Mouse (Mus musculus): Measurements from ENCODE around the gene Olfr103. TPM values are rescaled to one million over a fixed set of nuclear protein-coding genes. Genes with fewer than 3 reads are reported as not detected.

Olfr103 gene
- not detected for total RNA-seq (2021)

- no peak for DNase-seq (ENCODE audit: extremely low spot score in 1 of 2, low spot score in 2 of 2)
- intact Hi-C loops (cut with DNase I), result no loop called here
Observed at GRCm38 (mm10) chr17:37339598-37339997, at the start of gene Olfr103. Olfr103 (minus strand) TSS chr17:37339698.

GRCm38 (mm10) chr17:37378733-37379132, 39.2 kb upstream of the Olfr103 start, which contains the start of gene Olfr105-ps:
Olfr105-ps (plus strand) TSS chr17:37379033.
- intact Hi-C loops (cut with DNase I), result no loop called here

GRCm38 (mm10) chr17:37359282-37359681, 19.8 kb upstream of the Olfr103 start, which contains the start of gene Olfr104-ps:
Olfr104-ps (plus strand) TSS chr17:37359582.
- intact Hi-C loops (cut with DNase I), result no loop called here
- no peak for DNase-seq (ENCODE audit: extremely low spot score in 1 of 2, low spot score in 2 of 2)

More at GRCm38 (mm10) chr17:37378733-37379132, 39.2 kb upstream of the Olfr103 start, which contains the start of gene Olfr105-ps:
- no peak for DNase-seq (ENCODE audit: extremely low spot score in 1 of 2, low spot score in 2 of 2)

- DNase-seq (ENCODE audit: extremely low spot score in 1 of 2, low spot score in 2 of 2), result no peak
- intact Hi-C loops (cut with DNase I), result no loop called here
Observed at GRCm38 (mm10) chr17:37316954-37317353, 22.5 kb downstream of the Olfr103 start, which contains the start of gene Olfr102. Olfr102 (minus strand) TSS chr17:37317054.

- intact Hi-C loops (cut with DNase I), result no loop called here
- DNase-seq (ENCODE audit: extremely low spot score in 1 of 2, low spot score in 2 of 2), result no peak
Observed at GRCm38 (mm10) chr17:37310146-37310699, 29.3 kb downstream of the Olfr103 start.

- intact Hi-C loops (cut with DNase I), result no loop called here
- no peak for DNase-seq (ENCODE audit: extremely low spot score in 1 of 2, low spot score in 2 of 2)
Observed at GRCm38 (mm10) chr17:37308483-37308882, 31.0 kb downstream of the Olfr103 start.

GRCm38 (mm10) chr17:37304213-37304612, 35.3 kb downstream of the Olfr103 start, which contains the start of gene Olfr101:
Olfr101 (minus strand) TSS chr17:37304313.
- no peak for DNase-seq (ENCODE audit: extremely low spot score in 1 of 2, low spot score in 2 of 2)
- intact Hi-C loops (cut with DNase I), result no loop called here

Other genes with a start within 250 kb of the Olfr103 start
- gene Olfr91, start 241.4 kb downstream of the Olfr103 start, total RNA-seq (2021), result not detected
- not detected for gene Olfr92, start 219.6 kb downstream of the Olfr103 start, total RNA-seq (2021)
- gene Olfr93, start 178.2 kb downstream of the Olfr103 start, total RNA-seq (2021), result not detected
- not detected for gene Ubd, start 145.8 kb downstream of the Olfr103 start, total RNA-seq (2021)
- not detected for gene Olfr94, start 138.7 kb downstream of the Olfr103 start, total RNA-seq (2021)
- gene Olfr95, start 126.6 kb downstream of the Olfr103 start, total RNA-seq (2021), result not detected
- not detected for gene Olfr96, start 119.6 kb downstream of the Olfr103 start, total RNA-seq (2021)
- not detected for gene Olfr97, start 102.4 kb downstream of the Olfr103 start, total RNA-seq (2021)
- not detected for gene Olfr98, start 75.9 kb downstream of the Olfr103 start, total RNA-seq (2021)
- 1 to 10 TPM; 2.7 to 3.1 TPM for gene H2-M3, start 69.5 kb downstream of the Olfr103 start, total RNA-seq (2021)
- gene Olfr99, start 56.2 kb downstream of the Olfr103 start, total RNA-seq (2021), result not detected
- gene Olfr101, start 35.4 kb downstream of the Olfr103 start, total RNA-seq (2021), result not detected
- gene Olfr102, start 22.6 kb downstream of the Olfr103 start, total RNA-seq (2021), result not detected
- gene Olfr104-ps, start 19.9 kb upstream of the Olfr103 start, total RNA-seq (2021), result not detected
- gene Olfr105-ps, start 39.3 kb upstream of the Olfr103 start, total RNA-seq (2021), result not detected
- not detected for gene Olfr106-ps, start 50.7 kb upstream of the Olfr103 start, total RNA-seq (2021)
- gene Olfr107, start 59.5 kb upstream of the Olfr103 start, total RNA-seq (2021), result under 1 TPM in 1 of 2 experiments, not detected in 1; 0.11 TPM
- gene Olfr108, start 105.8 kb upstream of the Olfr103 start, total RNA-seq (2021), result not detected
- gene Olfr109, start 119.2 kb upstream of the Olfr103 start, total RNA-seq (2021), result not detected
- gene H2-M2, start 143.9 kb upstream of the Olfr103 start, total RNA-seq (2021), result not detected
- gene Olfr110, start 152.8 kb upstream of the Olfr103 start, total RNA-seq (2021), result not detected
- not detected for gene Olfr111, start 168.3 kb upstream of the Olfr103 start, total RNA-seq (2021)
- gene Olfr112, start 229.8 kb upstream of the Olfr103 start, total RNA-seq (2021), result not detected
- gene Olfr113, start 238.0 kb upstream of the Olfr103 start, total RNA-seq (2021), result not detected

All from left cerebral cortex, postnatal 10 days (tissue).